18 mouse cellular contexts compared by ENCODE assay signal in genomic region chr1:194268028-194268427, GRCm38 (mm10).
"Had no signal": no experiment of that assay in that cellular context is flagged by ENCODE, and none has a peak within 500 bp of the region (broad histone marks: within the 10 kb centered on the region; RNA-seq: fewer than 3 reads in every experiment).

No protein-coding gene starts in this region.

- H3K27ac ChIP-seq: intestine, embryonic 15.5 days; layer of hippocampus, adult 2 months; liver, embryonic 13.5 days; midbrain, embryonic 10.5 days; midbrain, embryonic 13.5 days; neural tube, embryonic 13.5 days; stomach, postnatal 0 days had no signal

- H3K27me3 ChIP-seq: intestine, embryonic 15.5 days; liver, embryonic 13.5 days; megakaryocyte, embryonic 14.5 days; midbrain, embryonic 13.5 days; neural tube, embryonic 13.5 days had no signal

- H3K9me3 ChIP-seq: intestine, embryonic 15.5 days; liver, embryonic 13.5 days; megakaryocyte, embryonic 14.5 days; midbrain, embryonic 10.5 days; midbrain, embryonic 13.5 days; neural tube, embryonic 13.5 days had no signal

- H3K4me3 ChIP-seq: intestine, embryonic 15.5 days; layer of hippocampus, adult 2 months; liver, embryonic 13.5 days; megakaryocyte, embryonic 14.5 days; midbrain, embryonic 10.5 days; midbrain, embryonic 13.5 days; myocyte; neural tube, embryonic 13.5 days had no signal

- DNase-seq: kidney, adult 11 months; kidney, adult 8-10 months; kidney, postnatal 25 days; layer of hippocampus, adult 9-11 months; liver, embryonic 13.5 days; lung, adult 2 months; retina, postnatal 1 day; right cerebral cortex, postnatal 4 days; thymus, postnatal 25 days had no signal

- H3K9ac ChIP-seq: intestine, embryonic 15.5 days; liver, embryonic 13.5 days; midbrain, embryonic 13.5 days; neural tube, embryonic 13.5 days had no signal

- H3K36me3 ChIP-seq: intestine, embryonic 15.5 days; liver, embryonic 13.5 days; midbrain, embryonic 10.5 days; midbrain, embryonic 13.5 days; neural tube, embryonic 13.5 days had no signal

- ATAC-seq: intestine, embryonic 15.5 days; midbrain, embryonic 13.5 days; midbrain, embryonic 16.5 days had no signal

- H3K4me2 ChIP-seq: intestine, embryonic 15.5 days; liver, embryonic 13.5 days; midbrain, embryonic 13.5 days; neural tube, embryonic 13.5 days had no signal

- H3K4me1 ChIP-seq: intestine, embryonic 15.5 days; liver, embryonic 13.5 days; megakaryocyte, embryonic 14.5 days; midbrain, embryonic 10.5 days; midbrain, embryonic 13.5 days; neural tube, embryonic 13.5 days had no signal
